Mouse (Mus musculus) MEL (cell line): ENCODE measurements around the gene Ehbp1. TPM values are rescaled to one million over a fixed set of nuclear protein-coding genes. Genes with fewer than 3 reads are reported as not detected.

ENCODE experiments used
- DNase-seq: peaks from one replicate; pipeline ENCODE4 v3.0.0; 2011; ENCODE audit warnings: low read depth, low spot score
- H3K27ac ChIP-seq: 2 replicates; pipeline ENCODE4 v1.5.1; 2012; ENCODE audit warnings: low read depth, mild to moderate bottlenecking, control low read depth, low read length, moderate library complexity; ENCODE audit not compliant: control insufficient read depth
- H3K27me3 ChIP-seq, 2 experiments: fragments of 150-350 bp in 1 of 2; sonication (generic) in 1 of 2; 2 replicates each; pipeline ENCODE4 v1.6.1; 2012; ENCODE audit warnings: low read length in 2 of 2, mild to moderate bottlenecking in 2 of 2, improper control_type of control experiment in 1 of 2, moderate library complexity in 1 of 2; ENCODE audit not compliant: insufficient read depth in 2 of 2, control insufficient read depth in 1 of 2
- H3K36me3 ChIP-seq, 2 experiments: 2 replicates each; pipeline ENCODE4 v1.6.1; 2012 to 2014; ENCODE audit warnings: low read length in 2 of 2, improper control_type of control experiment in 1 of 2, inconsistent platforms in 1 of 2, mild to moderate bottlenecking in 1 of 2; ENCODE audit not compliant: insufficient read depth in 2 of 2, control insufficient read depth in 1 of 2
- H3K4me1 ChIP-seq, 2 experiments: fragments of 150-350 bp in 1 of 2; sonication (generic) in 1 of 2; 2 replicates each; pipeline ENCODE4 v1.6.1; 2012; ENCODE audit warnings: low read length in 2 of 2, improper control_type of control experiment in 1 of 2, mild to moderate bottlenecking in 1 of 2; ENCODE audit not compliant: insufficient read depth in 2 of 2, control insufficient read depth in 1 of 2
- H3K4me3 ChIP-seq, 2 experiments: fragments of 150-350 bp in 1 of 2; sonication (generic) in 1 of 2; 2 replicates each; pipeline ENCODE4 v1.5.1; 2012; ENCODE audit warnings: low read depth in 2 of 2, low read length in 2 of 2, mild to moderate bottlenecking in 2 of 2, moderate library complexity in 2 of 2, control low read depth in 1 of 2, improper control_type of control experiment in 1 of 2; ENCODE audit not compliant: control insufficient read depth in 1 of 2, insufficient read depth in 1 of 2
- H3K79me2 ChIP-seq: 2 replicates; pipeline ENCODE4 v1.6.1; 2012; ENCODE audit warnings: mild to moderate bottlenecking, low read length, moderate library complexity; ENCODE audit not compliant: control insufficient read depth, poor library complexity, insufficient read depth
- H3K9ac ChIP-seq: 2 replicates; pipeline ENCODE4 v1.6.1; 2012; ENCODE audit warnings: low read depth, mild to moderate bottlenecking, control low read depth, low read length, moderate library complexity; ENCODE audit not compliant: control insufficient read depth, poor library complexity, severe bottlenecking
- H3K9me3 ChIP-seq: fragments of 150-350 bp; sonication (generic); replicated peaks from 2 replicates; pipeline ENCODE4 v1.6.1; 2012; ENCODE audit warnings: mild to moderate bottlenecking, low read length, improper control_type of control experiment, moderate library complexity; ENCODE audit not compliant: insufficient read depth
- BHLHE40 ChIP-seq: IDR thresholded peaks from 2 replicates; pipeline ENCODE4 v1.6.1; 2012; ENCODE audit warnings: low read depth, mild to moderate bottlenecking, inconsistent platforms, low read length, improper control_type of control experiment, borderline replicate concordance
- CTCF ChIP-seq, 3 experiments: IDR thresholded peaks in 2 of 3; conservative IDR thresholded peaks in 1 of 3; 2 replicates each; pipeline ENCODE4 v1.5.1; 2011 to 2012; ENCODE audit warnings: low read length in 3 of 3, low read depth in 2 of 3, mild to moderate bottlenecking in 2 of 3, improper control_type of control experiment in 1 of 3, inconsistent platforms in 1 of 3, mixed read lengths in 1 of 3, moderate library complexity in 1 of 3; ENCODE audit not compliant: control insufficient read depth in 1 of 3, insufficient read depth in 1 of 3, poor library complexity in 1 of 3, severe bottlenecking in 1 of 3
- E2F4 ChIP-seq: IDR thresholded peaks from 2 replicates; pipeline ENCODE4 v1.6.1; 2011; ENCODE audit warnings: low read depth, low read length, improper control_type of control experiment, borderline replicate concordance
- ELF1 ChIP-seq: IDR thresholded peaks from 2 replicates; pipeline ENCODE4 v1.6.1; 2014; ENCODE audit warnings: low read depth, mild to moderate bottlenecking, inconsistent platforms, low read length, improper control_type of control experiment, moderate library complexity
- ETS1 ChIP-seq: IDR thresholded peaks from 2 replicates; pipeline ENCODE4 v1.6.1; 2012; ENCODE audit warnings: low read depth, mild to moderate bottlenecking, inconsistent platforms, low read length, improper control_type of control experiment, moderate library complexity
- GABPA ChIP-seq: IDR thresholded peaks from 2 replicates; pipeline ENCODE4 v1.6.1; 2012; ENCODE audit warnings: low read depth, mild to moderate bottlenecking, inconsistent platforms, low read length, improper control_type of control experiment, moderate library complexity
- KAT2A ChIP-seq: conservative IDR thresholded peaks from 2 replicates; pipeline ENCODE4 v1.6.1; 2012; ENCODE audit warnings: low read depth, low read length, improper control_type of control experiment, inconsistent platforms
- MAX ChIP-seq: IDR thresholded peaks from 2 replicates; pipeline ENCODE4 v1.6.1; 2011; ENCODE audit warnings: low read length, improper control_type of control experiment
- MEF2A ChIP-seq: IDR thresholded peaks from 2 replicates; pipeline ENCODE4 v1.6.1; 2014; ENCODE audit warnings: low read depth, mild to moderate bottlenecking, inconsistent platforms, low read length, improper control_type of control experiment; ENCODE audit not compliant: poor library complexity, insufficient replicate concordance, severe bottlenecking; ENCODE audit errors: extremely low read depth
- MXI1 ChIP-seq: IDR thresholded peaks from 2 replicates; pipeline ENCODE4 v1.6.1; 2011; ENCODE audit warnings: mild to moderate bottlenecking, low read depth, low read length, improper control_type of control experiment
- NELFE ChIP-seq: IDR thresholded peaks from 2 replicates; pipeline ENCODE4 v1.6.1; 2011; ENCODE audit warnings: low read depth, low read length, improper control_type of control experiment
- NRF1 ChIP-seq: IDR thresholded peaks from 2 replicates; pipeline ENCODE4 v1.6.1; 2014; ENCODE audit warnings: low read depth, mild to moderate bottlenecking, inconsistent platforms, low read length, improper control_type of control experiment, moderate library complexity; ENCODE audit not compliant: poor library complexity, insufficient read depth, severe bottlenecking
- POLR2AphosphoS2 ChIP-seq: IDR thresholded peaks from 2 replicates; pipeline ENCODE4 v1.6.1; 2011; ENCODE audit warnings: low read length, improper control_type of control experiment
- POLR2AphosphoS5 ChIP-seq: IDR thresholded peaks from 2 replicates; pipeline ENCODE4 v1.6.1; 2012; ENCODE audit warnings: low read depth, borderline replicate concordance, mild to moderate bottlenecking, inconsistent platforms, low read length, moderate library complexity, mixed read lengths
- RAD21 ChIP-seq: IDR thresholded peaks from 2 replicates; pipeline ENCODE4 v1.6.1; 2011; ENCODE audit warnings: mild to moderate bottlenecking, low read depth, low read length, improper control_type of control experiment
- TCF12 ChIP-seq: IDR thresholded peaks from 2 replicates; pipeline ENCODE4 v1.6.1; 2014; ENCODE audit warnings: low read depth, mild to moderate bottlenecking, inconsistent platforms, low read length, improper control_type of control experiment, moderate library complexity
- UBTF ChIP-seq: IDR thresholded peaks from 2 replicates; pipeline ENCODE4 v1.6.1; 2012; ENCODE audit warnings: low read depth, mild to moderate bottlenecking, inconsistent platforms, low read length, improper control_type of control experiment, moderate library complexity, borderline replicate concordance; ENCODE audit not compliant: insufficient read depth
- USF1 ChIP-seq: IDR thresholded peaks from 2 replicates; pipeline ENCODE4 v1.6.1; 2014; ENCODE audit warnings: low read depth, mild to moderate bottlenecking, inconsistent platforms, low read length, improper control_type of control experiment, moderate library complexity
- ZC3H11A ChIP-seq: IDR thresholded peaks from 2 replicates; pipeline ENCODE4 v1.6.1; 2012; ENCODE audit warnings: low read depth, mild to moderate bottlenecking, inconsistent platforms, low read length, improper control_type of control experiment
- ZKSCAN1 ChIP-seq: IDR thresholded peaks from 2 replicates; pipeline ENCODE4 v1.6.1; 2012; ENCODE audit warnings: low read depth, mild to moderate bottlenecking, inconsistent platforms, low read length, improper control_type of control experiment, moderate library complexity
- polyA plus RNA-seq, 2 experiments: library from polyadenylated mRNA; stranded (reverse) in 1 of 2; unstranded in 1 of 2; fragments of >175 nt in 1 of 2; fragments of >200 nt in 1 of 2; gene quantifications; 2 replicates each; pipeline versions ENCODE4 v1.2.1 to v1.2.4; 2012; ENCODE audit warnings: low replicate concordance in 2 of 2, low read depth in 1 of 2; ENCODE audit not compliant: insufficient read length in 2 of 2, insufficient read depth in 1 of 2, missing spikeins in 1 of 2
- total RNA-seq: library from RNA; depleted of rRNA; stranded (reverse); fragments of 300-350 nt; gene quantifications from 2 replicates; pipeline ENCODE4 v1.2.3, GENCODE M21; 2012

Gene Ehbp1
- total and polyA plus RNA-seq, 3 experiments: 3.6 to 3.7 TPM; not detected in 1

DNA sequence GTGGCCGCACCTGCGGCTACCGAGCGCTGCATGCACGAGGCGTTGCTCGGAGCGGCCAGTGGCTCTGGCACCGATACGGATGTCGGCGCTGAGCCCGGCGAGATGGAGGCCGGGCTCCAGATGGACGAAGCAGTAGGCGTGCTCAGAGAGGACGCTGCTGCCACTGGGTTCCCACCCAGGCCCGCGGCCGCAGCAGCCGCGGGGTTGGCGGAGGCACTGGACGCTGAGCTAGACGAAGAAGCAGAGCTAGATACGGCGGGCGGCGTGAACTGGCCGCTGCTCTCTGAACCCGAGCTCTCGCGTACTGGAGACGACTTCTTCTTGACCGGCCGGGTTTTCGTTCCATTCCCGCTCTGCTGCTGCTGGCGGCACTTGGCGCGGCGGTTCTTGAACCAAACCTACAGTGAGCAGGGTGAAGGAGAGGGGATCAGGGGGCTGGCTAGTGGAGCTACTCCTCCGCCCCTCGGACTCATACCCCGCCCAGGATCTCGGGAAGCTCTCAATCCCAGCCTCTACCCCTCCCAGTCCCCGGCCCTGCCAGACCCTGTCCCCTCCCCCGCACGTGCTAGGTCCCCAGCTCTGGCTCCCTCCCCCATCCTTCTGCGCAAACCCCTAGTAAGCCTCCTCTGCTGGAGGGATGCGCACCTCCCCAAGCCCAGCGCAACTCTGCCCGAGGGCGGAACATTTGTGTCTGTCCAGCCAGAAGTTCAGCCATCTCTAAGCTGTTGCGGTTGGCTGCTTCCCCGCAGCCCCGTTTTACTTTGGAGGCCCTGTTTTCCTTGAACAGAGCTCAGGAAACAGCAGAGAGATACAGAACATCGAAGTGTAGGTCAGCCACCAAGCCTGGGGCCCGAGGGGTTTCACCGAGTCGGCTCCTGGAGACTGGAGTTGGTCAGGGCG lies 345.2 kb downstream of the Ehbp1 start:
- Histone ChIP-seq H3K4me3 (no peak overlapping the region), H3K4me1 (no peaks in the 10 kb centered on the region), H3K27me3 (no peaks in the 10 kb centered on the region), H3K27ac (no peak overlapping the region), H3K79me2 (no peaks in the 10 kb centered on the region), H3K9ac (no peak overlapping the region), H3K9me3 (no peaks in the 10 kb centered on the region), H3K36me3 (no peaks in the 10 kb centered on the region)
- TF ChIP-seq ELF1 (no peak), ZKSCAN1 (no peak), CTCF (IDR thresholded peaks at IDR 0.05 in 2 of 3, conservative IDR thresholded peaks at IDR 0.05 in 1 of 3; ENCODE audit: control insufficient read depth in 1 of 3, insufficient read depth in 1 of 3, low read depth in 2 of 3, low read length in 3 of 3, poor library complexity in 1 of 3, severe bottlenecking in 1 of 3) (no peak), KAT2A (no peak), BHLHE40 (no peak), POLR2AphosphoS2 (no peak)
- DNase-seq: no peak

DNA sequence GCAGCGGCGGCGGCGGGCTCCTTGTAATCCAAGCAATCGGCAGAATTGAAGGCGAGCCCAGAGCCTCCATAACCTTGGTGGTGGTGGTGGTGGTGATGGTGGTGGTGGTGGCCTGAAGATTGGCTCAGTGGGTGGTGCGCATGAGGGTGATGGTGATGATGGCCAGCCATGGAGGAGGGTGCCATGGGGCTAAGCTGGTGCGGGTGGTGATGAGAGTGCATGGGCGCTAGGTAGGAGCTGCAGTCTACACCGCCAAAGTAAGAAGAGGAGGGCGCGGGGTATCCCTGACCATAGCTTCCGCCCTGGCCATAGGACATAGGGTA lies 345.8 kb downstream of the Ehbp1 start:
- Histone ChIP-seq H3K27ac (no peak overlapping the region), H3K9me3 (no peaks in the 10 kb centered on the region)
- TF ChIP-seq NRF1 (no peak), ETS1 (no peak), MAX (no peak), MXI1 (no peak), KAT2A (no peak), GABPA (no peak), TCF12 (no peak), E2F4 (no peak), POLR2AphosphoS5 (no peak), USF1 (no peak), ZC3H11A (no peak), UBTF (no peak), NELFE (no peak), MEF2A (no peak), RAD21 (no peak)
- TF ChIP-seq, all 39 proteins: peak for 0
- no peak for DNase-seq
- Histone ChIP-seq H3K79me2 (no peaks in the 10 kb centered on the region), H3K4me1 (no peaks in the 10 kb centered on the region), H3K36me3 (no peaks in the 10 kb centered on the region), H3K9ac (no peak overlapping the region), H3K27me3 (no peaks in the 10 kb centered on the region), H3K4me3 (no peak overlapping the region)
